In the genomic region with DNA sequence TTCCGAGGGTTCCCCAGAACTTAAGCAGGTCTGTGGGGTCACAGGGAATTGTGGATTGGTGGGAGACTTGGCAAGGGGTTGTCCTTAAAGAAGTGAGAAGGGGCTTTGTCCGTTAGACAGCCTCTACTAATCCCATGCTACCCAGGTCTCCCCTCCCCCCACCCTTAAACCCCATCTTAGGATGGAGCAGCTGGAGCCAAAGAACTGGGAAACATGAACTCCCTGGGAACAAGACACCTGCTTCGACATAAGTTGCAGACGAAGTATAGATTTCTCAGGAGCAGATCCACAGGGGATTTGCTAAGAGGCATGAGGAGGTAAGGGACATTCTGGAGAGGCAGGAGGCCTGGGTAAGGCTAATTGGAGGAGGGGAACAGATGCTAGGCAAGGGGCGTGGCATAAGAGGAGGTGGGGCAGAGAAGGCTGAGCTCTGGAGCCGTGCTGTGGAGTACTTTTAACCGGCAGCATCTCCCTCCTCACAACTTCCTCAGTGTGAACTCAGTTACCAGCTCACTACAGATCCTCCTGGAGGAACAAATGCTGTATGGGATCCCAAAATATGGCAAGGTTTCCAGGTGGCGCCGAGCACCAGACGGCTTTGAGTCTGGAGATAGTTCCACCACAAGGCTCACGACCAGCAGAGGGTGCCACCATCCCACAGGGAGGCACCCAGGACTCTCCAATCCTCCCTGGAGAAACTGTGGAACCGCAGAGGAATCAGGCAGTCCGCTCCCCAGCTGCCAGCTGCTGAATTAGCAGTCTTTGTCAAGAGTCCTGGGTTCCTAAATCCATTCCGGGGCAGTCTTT, we compare ENCODE assay signal across 8 mouse cellular contexts. TPM values are rescaled to one million over a fixed set of nuclear protein-coding genes. Genes with fewer than 3 reads are reported as not detected.
DNase-seq lines count a peak whose midpoint lies in the region; ATAC-seq and TF ChIP-seq lines count a peak whose summit lies in the region.

No protein-coding gene starts in this region.

- peak overlapping the region; percentile 43; the same call in 1 of the 2 replicates for H3K9ac ChIP-seq in intestine, embryonic 16.5 days (ENCODE audit: low read depth, low read length)

- peaks cover 5% of the 10 kb centered on the region; the same call in 1 of the 2 replicates for H3K4me1 ChIP-seq in cortical plate, adult 2 months (ENCODE audit: control insufficient read depth, insufficient read depth, low read length)
- H3K4me1 ChIP-seq in intestine, embryonic 16.5 days (ENCODE audit: control insufficient read depth, insufficient read depth, low read length), result peaks cover 31% of the 10 kb centered on the region

- 5% methylated on average over 14 of the region's 14 CpGs for WGBS in intestine, embryonic 16.5 days

- H3K27ac ChIP-seq in cortical plate, adult 2 months (ENCODE audit: insufficient read depth, low read length), result no peak overlapping the region
- H3K27ac ChIP-seq in intestine, embryonic 16.5 days (ENCODE audit: low read length), result peak overlapping the region; percentile 30

- intact Hi-C loops in left cerebral cortex, postnatal 14 days (cut with DNase I), result loop anchor here (2.0 to 5.0 kb wide), 2 partner anchors 17 to 61 kb away; partner anchors contain the start of gene Atg101

- peak; percentile 56 for DNase-seq in T-cell, adult 2 months (ENCODE audit: low spot score)
- peak; percentile 80 for DNase-seq in gastrocnemius, postnatal 25 days
- DNase-seq in left cerebral cortex, postnatal 14 days (ENCODE audit: low spot score in 2 of 2), result peak; percentile 93 to 94
- DNase-seq in skeletal muscle tissue, adult 2 months (ENCODE audit: low read depth, low spot score), result peak; percentile 63

- no peak for TF ChIP-seq POLR2A in cortical plate, adult 2 months (IDR thresholded peaks at IDR 0.05; ENCODE audit: extremely low read depth, insufficient read depth, low read length)

- H3K36me3 ChIP-seq in intestine, embryonic 16.5 days (ENCODE audit: control insufficient read depth, insufficient read depth, low read length), result no peaks in the 10 kb centered on the region

- no peaks in the 10 kb centered on the region for H3K27me3 ChIP-seq in intestine, embryonic 16.5 days (replicated peaks; ENCODE audit: control insufficient read depth, insufficient read depth, low read length)

- no peak overlapping the region for H3K4me3 ChIP-seq in cortical plate, adult 2 months (ENCODE audit: insufficient read depth, low read length)
- peak overlapping the region; percentile 34 for H3K4me3 ChIP-seq in intestine, embryonic 16.5 days (ENCODE audit: low read length)

- peak overlapping the region; percentile 52 for H3K4me2 ChIP-seq in intestine, embryonic 16.5 days (ENCODE audit: low read depth, low read length)

- H3K9me3 ChIP-seq in intestine, embryonic 16.5 days (ENCODE audit: control insufficient read depth, low read length), result no peaks in the 10 kb centered on the region

- peak; percentile 73 for ATAC-seq in intestine, embryonic 16.5 days
- ATAC-seq in megakaryocyte-erythroid progenitor cell, adult 5-6 weeks (replicated peaks; ENCODE audit: low FRiP score, low TSS enrichment, poor library complexity, severe bottlenecking), result peak; percentile 62; the same call in 1 of the 2 replicates
- ATAC-seq in inflammation-experienced regulatory T-cells, adult 6 months, result no peak

- peak; percentile 91 for TF ChIP-seq CTCF in cortical plate, adult 2 months (IDR thresholded peaks at IDR 0.05; ENCODE audit: extremely low read depth, insufficient read depth, low read length)

RNA-seq across cellular contexts. Expression of gene Grasp, which starts 2.5 kb away (rescaled TPM):
- polyA plus RNA-seq in cortical plate, adult 2 months (2012; rRNA removed), result 39.7 and 41.0 TPM in 2 replicates
- total RNA-seq in gastrocnemius, postnatal 25 days (2021), result 1 to 10 TPM; 4.3 to 5.7 TPM
- polyA plus RNA-seq in intestine, embryonic 16.5 days (2015; fragmentation: Nextera tagmentation; extraction: Ambion mirVana), result 2.3 and 2.8 TPM in 2 replicates
- total RNA-seq in left cerebral cortex, postnatal 14 days (2021), result 10 to 100 TPM; 58.2 to 67.1 TPM
- total RNA-seq in megakaryocyte-erythroid progenitor cell, adult 5-6 weeks (2014; fragmentation: Nextera tagmentation), result 0.17 TPM in 1 of 2 replicates, not detected in the other
- 0.27 TPM in 1 of 2 replicates, not detected in the other for total RNA-seq in megakaryocyte-erythroid progenitor cell, adult 5-6 weeks (2017)
- polyA plus RNA-seq in inflammation-experienced regulatory T-cells, adult 6 months (2017; shearing (Covaris generic)), result under 1 TPM; 0.18 to 0.50 (median 0.28) TPM

RNA-seq across cellular contexts. Expression of gene Nr4a1, which starts 32.6 kb away (rescaled TPM):
- 76.6 and 103 TPM in 2 replicates for polyA plus RNA-seq in cortical plate, adult 2 months (2012; rRNA removed)
- 10 to 100 TPM; 52.2 to 90.7 TPM for total RNA-seq in gastrocnemius, postnatal 25 days (2021)
- polyA plus RNA-seq in intestine, embryonic 16.5 days (2015; fragmentation: Nextera tagmentation; extraction: Ambion mirVana), result 8.6 and 10.0 TPM in 2 replicates
- 10 to 100 TPM; 65.6 to 78.4 TPM for total RNA-seq in left cerebral cortex, postnatal 14 days (2021)
- total RNA-seq in megakaryocyte-erythroid progenitor cell, adult 5-6 weeks (2014; fragmentation: Nextera tagmentation), result 0.66 and 3.2 TPM in 2 replicates
- total RNA-seq in megakaryocyte-erythroid progenitor cell, adult 5-6 weeks (2017), result 15.1 and 16.4 TPM in 2 replicates
- 10 to 100 TPM; 46.4 to 73.4 (median 68.3) TPM for polyA plus RNA-seq in inflammation-experienced regulatory T-cells, adult 6 months (2017; shearing (Covaris generic))

RNA-seq across cellular contexts. Expression of gene Acvr1b, which starts 47.6 kb away (rescaled TPM):
- 70.5 and 73.9 TPM in 2 replicates for polyA plus RNA-seq in cortical plate, adult 2 months (2012; rRNA removed)
- 10 to 100 TPM; 23.0 to 34.4 TPM for total RNA-seq in gastrocnemius, postnatal 25 days (2021)
- 10.4 and 11.0 TPM in 2 replicates for polyA plus RNA-seq in intestine, embryonic 16.5 days (2015; fragmentation: Nextera tagmentation; extraction: Ambion mirVana)
- total RNA-seq in left cerebral cortex, postnatal 14 days (2021), result 100 to 1,000 TPM; 112 to 121 TPM
- 1.4 and 2.8 TPM in 2 replicates for total RNA-seq in megakaryocyte-erythroid progenitor cell, adult 5-6 weeks (2014; fragmentation: Nextera tagmentation)
- 1.0 and 2.7 TPM in 2 replicates for total RNA-seq in megakaryocyte-erythroid progenitor cell, adult 5-6 weeks (2017)
- polyA plus RNA-seq in inflammation-experienced regulatory T-cells, adult 6 months (2017; shearing (Covaris generic)), result 1 to 10 TPM in 2 of 3 experiments, under 1 TPM in 1; 0.53 to 4.0 (median 3.6) TPM

Comparison
In these comparisons a context has a peak if more than half of its experiments do, and no peak if none do; other contexts are left out.
1. RNA of gene Grasp, which starts 2.5 kb away (total RNA-seq): 58.2 to 67.1 TPM in left cerebral cortex, postnatal 14 days; 4.3 to 5.7 TPM in gastrocnemius, postnatal 25 days and 0.17 to 0.27 TPM in megakaryocyte-erythroid progenitor cell, adult 5-6 weeks; every median in the first group is over 4 times any median in the second.
2. RNA of gene Acvr1b, which starts 47.6 kb away (total RNA-seq): 112 to 121 TPM in left cerebral cortex, postnatal 14 days and 23.0 to 34.4 TPM in gastrocnemius, postnatal 25 days; 1.0 to 2.8 TPM in megakaryocyte-erythroid progenitor cell, adult 5-6 weeks; every median in the first group is over 4 times any median in the second.
3. Peak in every context shown above with its lines, with median percentiles within 50 percentile points of each other: DNase-seq.